Mouse (Mus musculus) left cerebral cortex, adult 11 months (tissue): ENCODE measurements at regions not wholly inside any gene's neighbourhood (a gene's known extent, or its start where the extent isn't known, plus 50 kb on each side); places are given as distances from the start of the nearest gene placed in this dataset.

Experiments
- DNase-seq: peaks from one replicate; pipeline ENCODE4 v3.0.0; 2022; ENCODE audit warnings: low spot score

- DNase-seq = no peak
Measured at GRCm38 (mm10) chr9:34423062-34423461, 62.6 kb upstream of the Kirrel3 start.

GRCm38 (mm10) chr9:34426589-34426988 is 59.1 kb upstream of the Kirrel3 start:
- no peak for DNase-seq

GRCm38 (mm10) chr9:34427711-34428110 is 58.0 kb upstream of the Kirrel3 start:
- no peak for DNase-seq
